Mouse (Mus musculus) G1E (cell line): ENCODE measurements around the gene BC107364. TPM values are rescaled to one million over a fixed set of nuclear protein-coding genes. Genes with fewer than 3 reads are reported as not detected.
A peak's percentile ranks its signal among the peaks of the same experiment; 100 is the strongest.

Experiments
- ATAC-seq: 2 replicates; pipeline ENCODE4 v1.8.0; 2016; ENCODE audit warnings: mild to moderate bottlenecking; ENCODE audit not compliant: insufficient number of reproducible peaks, poor library complexity, low FRiP score, severe bottlenecking; ENCODE audit errors: extremely low read depth
- DNase-seq: peaks from one replicate; pipeline ENCODE4 v3.0.0; 2012; ENCODE audit warnings: low spot score
- H3K27me3 ChIP-seq: 2 replicates; pipeline ENCODE4 v1.6.1; 2012; ENCODE audit warnings: mild to moderate bottlenecking, low read length, inconsistent platforms; ENCODE audit not compliant: insufficient read depth
- H3K36me3 ChIP-seq: replicated peaks from 2 replicates; pipeline ENCODE3; 2012; ENCODE audit warnings: mild to moderate bottlenecking, inconsistent platforms
- H3K4me1 ChIP-seq: 2 replicates; pipeline ENCODE4 v1.6.1; 2012; ENCODE audit warnings: low read depth, low read length, inconsistent platforms, mixed read lengths; ENCODE audit not compliant: insufficient read depth
- H3K4me3 ChIP-seq: 2 replicates; pipeline ENCODE4 v1.5.1; 2012; ENCODE audit warnings: low read depth, mild to moderate bottlenecking, inconsistent platforms, low read length, moderate library complexity, mixed read lengths
- H3K9me3 ChIP-seq: replicated peaks from 2 replicates; pipeline ENCODE4 v1.6.1; 2012; ENCODE audit warnings: inconsistent platforms
- CTCF ChIP-seq: IDR thresholded peaks from 2 replicates; pipeline ENCODE4 v1.5.1; 2012; ENCODE audit warnings: low read depth, low read length, inconsistent platforms, mixed read lengths
- GATA1 ChIP-seq: IDR thresholded peaks from 2 replicates; pipeline ENCODE4 v1.6.1; 2012; ENCODE audit warnings: borderline replicate concordance, low read length, inconsistent platforms, mixed read lengths
- GATA2 ChIP-seq: IDR thresholded peaks from 2 replicates; pipeline ENCODE4 v1.6.1; 2012; ENCODE audit warnings: low read depth, low read length, inconsistent platforms, borderline replicate concordance
- POLR2AphosphoS5 ChIP-seq: IDR thresholded peaks from 2 replicates; pipeline ENCODE4 v1.6.1; 2012; ENCODE audit warnings: low read depth, low read length, inconsistent platforms; ENCODE audit not compliant: insufficient replicate concordance
- TAL1 ChIP-seq: conservative IDR thresholded peaks from 2 replicates; pipeline ENCODE4 v1.6.1; 2012; ENCODE audit warnings: low read depth, low read length, inconsistent platforms, mixed read lengths
- polyA plus RNA-seq: library from polyadenylated mRNA; stranded (reverse); fragments of >175 nt; gene quantifications from 2 replicates; pipeline ENCODE4 v1.2.3, GENCODE M21; 2012
- total RNA-seq, 2 experiments: library from RNA; stranded (forward) in 1 of 2; stranded (reverse) in 1 of 2; fragments of 200-1000 nt in 1 of 2; fragments of >200 nt in 1 of 2; fragmentation: Nextera tagmentation in 1 of 2; gene quantifications; 2 replicates each; pipeline ENCODE4 v1.2.3; 2014 to 2017

The BC107364 gene
- total and polyA plus RNA-seq, 3 experiments: 0.27 TPM; not detected in 2

- no peak overlapping the region for H3K4me3 ChIP-seq
- H3K36me3 ChIP-seq: peaks cover 7% of the 10 kb centered on the region
- peaks cover 25% of the 10 kb centered on the region for H3K4me1 ChIP-seq
- H3K9me3 ChIP-seq: no peaks in the 10 kb centered on the region
- no peak for DNase-seq
- ATAC-seq: no peak
- H3K27me3 ChIP-seq: peaks cover 5% of the 10 kb centered on the region; the same call in 1 of the 2 replicates
- no peak for TF ChIP-seq TAL1
- TF ChIP-seq CTCF: no peak
- no peak for TF ChIP-seq GATA1
- no peak for TF ChIP-seq GATA2
- TF ChIP-seq POLR2AphosphoS5: no peak
These were observed 36.0 kb downstream of the BC107364 start for GRCm38 (mm10) chr3:96416056-96416455.

DNA sequence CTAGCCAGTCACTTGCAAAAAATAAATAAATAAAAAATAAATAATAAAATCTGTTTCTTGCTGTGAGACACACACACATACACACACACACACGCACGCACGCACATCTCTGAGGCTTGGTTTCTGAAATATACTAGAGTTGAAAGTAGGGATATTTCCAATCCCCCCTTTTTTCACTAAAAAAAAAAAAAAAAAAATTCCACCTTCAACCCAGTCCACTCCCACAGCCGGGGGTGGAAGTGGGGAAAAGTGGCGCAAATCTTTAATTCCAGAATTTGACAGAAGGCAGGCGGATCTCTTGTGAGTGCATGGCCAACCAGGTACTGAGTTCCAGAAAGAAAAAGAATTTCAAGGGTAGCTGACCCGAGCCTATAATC is 37.2 kb downstream of the BC107364 start:
- Histone ChIP-seq H3K36me3 (peaks cover 7% of the 10 kb centered on the region), H3K9me3 (no peaks in the 10 kb centered on the region), H3K4me3 (peak overlapping the region; percentile 79; the same call in 1 of the 2 replicates), H3K27me3 (peaks cover under 1% of the 10 kb centered on the region; the same call in 1 of the 2 replicates), H3K4me1 (peaks cover 25% of the 10 kb centered on the region)
- no peak for TF ChIP-seq POLR2AphosphoS5
- no peak for TF ChIP-seq CTCF
- ATAC-seq: no peak
- no peak for DNase-seq

- H3K9me3 ChIP-seq: no peaks in the 10 kb centered on the region
- peak overlapping the region; percentile 79 for H3K4me3 ChIP-seq
- H3K36me3 ChIP-seq: peaks cover 7% of the 10 kb centered on the region
- H3K27me3 ChIP-seq: peaks cover 4% of the 10 kb centered on the region; the same call in 1 of the 2 replicates
- ATAC-seq: peak; percentile 90
- peaks cover 25% of the 10 kb centered on the region for H3K4me1 ChIP-seq
- TF ChIP-seq CTCF (no peak), GATA2 (no peak), TAL1 (no peak), GATA1 (no peak), POLR2AphosphoS5 (no peak)
- DNase-seq: peak; percentile 86
These were observed 37.8 kb downstream of the BC107364 start for GRCm38 (mm10) chr3:96414126-96414950.

DNA sequence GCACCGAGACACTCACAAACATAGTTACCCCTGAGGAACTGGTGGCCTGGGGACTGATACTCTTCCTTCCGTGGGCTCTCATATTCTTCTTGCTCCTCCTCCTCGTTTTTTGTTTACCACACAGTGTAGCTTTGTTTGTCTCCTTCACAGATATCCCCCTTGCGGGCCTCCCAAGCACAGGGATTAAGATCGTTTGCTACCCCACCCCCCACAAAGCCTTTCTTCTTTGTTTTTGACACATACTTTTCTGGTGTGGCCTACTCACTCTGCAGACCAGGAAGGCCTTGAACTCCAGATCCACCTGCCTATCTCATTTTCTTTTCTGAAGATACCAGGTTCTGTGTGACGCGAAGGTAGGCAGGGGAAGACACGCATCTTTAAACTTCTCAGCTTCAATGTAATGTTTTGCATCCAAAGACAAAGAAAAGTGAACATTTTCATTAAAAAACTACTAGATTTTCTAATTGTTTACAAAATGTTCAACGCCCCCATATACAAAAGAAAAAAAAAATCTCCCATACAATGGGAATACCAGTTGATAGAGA is 38.5 kb downstream of the BC107364 start:
- DNase-seq (no peak), ATAC-seq (no peak)
- TF ChIP-seq GATA1: no peak
- TF ChIP-seq GATA2: no peak
- TF ChIP-seq TAL1: no peak
- no peak; the same call in 1 of the 2 replicates for TF ChIP-seq POLR2AphosphoS5
- TF ChIP-seq CTCF: no peak

DNA sequence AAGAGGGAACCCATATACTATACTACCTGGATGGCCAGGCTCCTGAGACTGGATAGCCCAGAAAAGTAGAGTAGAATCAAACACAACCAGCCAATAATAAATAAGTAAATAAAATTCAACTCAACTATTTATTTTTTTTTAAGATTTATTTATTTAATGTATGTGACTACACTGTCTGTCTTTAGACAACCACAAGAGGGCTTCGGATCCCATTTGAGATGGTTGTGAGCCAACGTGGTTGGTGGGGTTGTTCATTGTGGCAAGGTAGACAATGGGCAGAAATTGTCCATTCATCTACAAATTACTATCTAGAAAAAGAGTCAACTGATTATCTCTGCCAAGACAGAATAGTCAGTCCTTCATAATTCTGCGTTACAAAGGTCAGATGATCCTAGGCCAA is 40.3 kb downstream of the BC107364 start:
- TF ChIP-seq TAL1: no peak
- no peak for TF ChIP-seq CTCF
- TF ChIP-seq GATA2: no peak
- no peak for TF ChIP-seq GATA1
- no peak for TF ChIP-seq POLR2AphosphoS5
- Histone ChIP-seq H3K4me1 (peaks cover 25% of the 10 kb centered on the region), H3K36me3 (peaks cover 7% of the 10 kb centered on the region), H3K4me3 (no peak overlapping the region), H3K9me3 (no peaks in the 10 kb centered on the region), H3K27me3 (peaks cover 4% of the 10 kb centered on the region; the same call in 1 of the 2 replicates)
- DNase-seq: no peak
- ATAC-seq: no peak

More for the DNA sequence above, 38.5 kb downstream of the BC107364 start:
- Histone ChIP-seq H3K4me3 (peak overlapping the region; percentile 79), H3K36me3 (peaks cover 7% of the 10 kb centered on the region), H3K4me1 (peaks cover 25% of the 10 kb centered on the region), H3K9me3 (no peaks in the 10 kb centered on the region), H3K27me3 (peaks cover 4% of the 10 kb centered on the region; the same call in 1 of the 2 replicates)

DNA sequence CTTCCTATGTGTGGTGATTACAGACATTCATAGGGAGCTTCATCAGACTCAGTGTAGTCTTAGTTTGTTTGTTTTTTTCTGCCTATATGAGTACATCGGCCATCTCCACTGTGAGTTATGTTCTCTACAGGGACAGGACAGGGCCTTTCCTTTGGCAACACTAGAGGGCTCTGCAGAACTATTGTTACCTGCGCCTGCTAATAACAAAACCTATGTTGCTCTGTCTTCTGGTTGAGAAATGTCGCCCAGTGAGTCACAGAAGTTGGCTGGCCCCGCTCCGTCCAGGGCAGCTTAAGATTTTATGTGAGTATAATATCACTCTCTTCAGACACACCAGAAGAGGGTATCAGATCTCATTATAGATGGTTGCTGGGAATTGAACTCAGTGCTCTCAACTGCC is 41.1 kb downstream of the BC107364 start:
- Histone ChIP-seq H3K4me1 (peaks cover 19% of the 10 kb centered on the region), H3K36me3 (peaks cover 7% of the 10 kb centered on the region), H3K27me3 (peaks cover 6% of the 10 kb centered on the region; the same call in 1 of the 2 replicates), H3K4me3 (no peak overlapping the region), H3K9me3 (no peaks in the 10 kb centered on the region)
- DNase-seq (no peak), ATAC-seq (no peak)
- no peak for TF ChIP-seq GATA2
